Mouse (Mus musculus) adrenal gland, postnatal 10 days (tissue): Measurements from ENCODE around the gene Nop16. TPM values are rescaled to one million over a fixed set of nuclear protein-coding genes. Genes with fewer than 3 reads are reported as not detected.
"Not testable (repeated sequence)": the region's sequence is repeated elsewhere in the genome, so short reads cannot be mapped to it uniquely, and the experiment has no call there.

Experiments
- DNase-seq: peaks from one replicate; pipeline ENCODE4 v3.0.0; 2021; ENCODE audit warnings: mixed read lengths
- long read RNA-seq, 2 experiments: library from polyadenylated mRNA; stranded (forward); transcript quantifications; one replicate each; pipeline ENCODE4 v2.0.0; 2021
- total RNA-seq, 2 experiments: library from RNA; stranded (reverse); gene quantifications; 2 replicates each; pipeline ENCODE4 v1.2.3; 2021

Nop16 gene
- total RNA-seq, result 10 to 100 TPM; 32.4 to 41.0 TPM
- long read RNA-seq, experiment 1, transcript Nop16-201 (5 exons, 1,756 nt), result major isoform, 88 of 91 reads
- long read RNA-seq, experiment 1, partial matches to known transcripts, result 2 of 91 reads
- long read RNA-seq, experiment 1, other reads (novel, unspliced or antisense), result 1 of 91 reads
- long read RNA-seq, experiment 2, transcript Nop16-201 (5 exons, 1,756 nt), result major isoform, 41 of 43 reads
- long read RNA-seq, experiment 2, partial matches to known transcripts, result 2 of 43 reads
- long read RNA-seq, experiment 2, other reads (novel, unspliced or antisense), result 0 of 43 reads

GRCm38 (mm10) chr13:54589996-54590951, at the start of gene Nop16, which contains the start of gene Higd2a:
Gene Nop16 (minus strand): TSS chr13:54590090.
Gene Higd2a (plus strand): TSS chr13:54590207.
- DNase-seq, result peak; percentile 96

DNA sequence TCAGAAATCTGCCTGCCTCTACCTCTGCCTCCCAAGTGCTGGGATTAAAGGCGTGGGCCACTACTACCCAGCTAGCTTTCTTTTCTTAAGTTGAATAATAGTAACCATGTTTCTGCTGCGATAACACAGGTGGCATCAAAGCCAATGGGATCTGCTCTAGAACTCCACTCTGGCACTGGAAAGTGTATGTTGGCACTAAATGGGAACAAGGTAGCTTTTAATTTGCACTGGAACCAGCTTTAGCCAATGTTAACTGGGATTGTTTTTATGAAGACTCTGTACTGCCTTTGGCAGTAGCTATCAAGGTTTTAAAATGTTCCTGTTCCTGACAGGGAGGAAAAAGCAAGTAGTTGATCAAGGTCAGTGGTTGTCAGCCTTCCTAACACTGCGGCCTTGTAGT, 45.1 kb upstream of the Nop16 start:
- DNase-seq, result no peak

- no peak for DNase-seq
Observed at GRCm38 (mm10) chr13:54632731-54633277, 42.9 kb upstream of the Nop16 start.

DNA sequence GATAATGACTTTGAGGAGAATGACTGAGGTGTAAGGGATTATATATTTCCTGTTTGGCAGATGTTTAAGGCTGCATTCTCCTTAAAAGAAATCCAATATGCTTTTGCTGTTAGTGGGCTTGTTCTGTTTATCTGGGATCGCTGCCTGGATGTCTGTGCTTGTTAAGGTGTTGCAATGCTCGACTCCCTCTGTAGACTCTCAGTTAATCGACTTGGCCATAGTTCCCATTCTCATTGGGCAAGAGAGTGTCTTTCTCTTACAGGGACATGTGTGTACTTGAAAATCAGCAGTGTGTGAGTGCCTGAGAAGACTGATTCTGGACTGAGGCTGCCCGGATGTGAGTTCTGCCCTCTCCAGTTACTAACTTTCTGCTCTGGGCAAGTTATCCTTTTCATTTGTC, 39.2 kb upstream of the Nop16 start:
- peak; percentile 50 for DNase-seq

- no peak for DNase-seq
Observed at GRCm38 (mm10) chr13:54621960-54622521, 32.2 kb upstream of the Nop16 start.

- DNase-seq, result peak; percentile 100
Observed at GRCm38 (mm10) chr13:54621155-54621932, 31.5 kb upstream of the Nop16 start, which contains the start of gene Faf2. Gene Faf2 (plus strand): TSS chr13:54621784.

GRCm38 (mm10) chr13:54616998-54617397, 27.1 kb upstream of the Nop16 start:
- no peak for DNase-seq

- DNase-seq, result no peak
Observed at GRCm38 (mm10) chr13:54616307-54616706, 26.4 kb upstream of the Nop16 start.

DNA sequence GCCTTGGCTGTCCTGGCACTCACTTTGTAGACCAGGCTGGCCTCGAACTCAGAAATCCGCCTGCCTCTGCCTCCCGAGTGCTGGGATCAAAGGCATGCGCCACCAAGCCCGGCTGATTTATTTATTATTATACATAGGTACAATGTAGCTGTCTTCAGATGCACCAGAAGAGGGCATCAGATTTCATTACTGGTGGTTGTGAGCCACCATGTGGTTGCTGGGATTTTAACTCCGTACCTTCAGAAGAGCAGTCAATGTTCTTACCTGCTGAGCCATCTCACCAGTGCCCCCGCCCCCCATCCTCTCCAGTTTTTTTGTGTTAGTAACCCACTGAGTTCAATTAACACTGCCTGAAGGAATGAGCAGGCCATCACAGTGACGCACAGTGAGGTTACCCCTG, 23.3 kb upstream of the Nop16 start:
- not testable (repeated sequence) for DNase-seq

- DNase-seq, result peak; percentile 93
Observed at GRCm38 (mm10) chr13:54610972-54611754, 21.3 kb upstream of the Nop16 start, which contains the start of gene Cltb. Gene Cltb (minus strand): TSS chr13:54611344.

- DNase-seq, result peak; percentile 35
Observed at GRCm38 (mm10) chr13:54610613-54610971, 20.7 kb upstream of the Nop16 start.

DNA sequence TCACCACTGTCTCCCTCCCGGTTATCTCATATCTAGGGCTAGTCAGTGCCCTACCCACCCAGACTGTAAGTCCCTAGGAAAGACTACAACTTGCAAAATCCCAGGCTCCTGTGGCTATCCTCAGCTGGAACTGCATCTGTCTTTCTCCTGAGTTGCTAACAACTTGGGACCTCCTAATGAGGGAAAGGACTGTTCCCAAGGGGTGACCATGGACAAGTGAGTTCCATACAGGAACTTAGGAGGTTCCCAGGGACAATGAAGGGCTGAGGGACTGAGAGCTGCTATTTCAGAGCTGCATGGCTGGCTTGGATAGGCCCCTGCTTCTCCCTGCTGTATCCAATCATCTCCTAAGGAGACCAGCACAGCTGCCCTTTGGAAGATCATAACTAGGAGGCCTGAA, 19.4 kb upstream of the Nop16 start:
- DNase-seq, result no peak

- no peak for DNase-seq
Observed at GRCm38 (mm10) chr13:54608666-54609065, 18.8 kb upstream of the Nop16 start.

DNA sequence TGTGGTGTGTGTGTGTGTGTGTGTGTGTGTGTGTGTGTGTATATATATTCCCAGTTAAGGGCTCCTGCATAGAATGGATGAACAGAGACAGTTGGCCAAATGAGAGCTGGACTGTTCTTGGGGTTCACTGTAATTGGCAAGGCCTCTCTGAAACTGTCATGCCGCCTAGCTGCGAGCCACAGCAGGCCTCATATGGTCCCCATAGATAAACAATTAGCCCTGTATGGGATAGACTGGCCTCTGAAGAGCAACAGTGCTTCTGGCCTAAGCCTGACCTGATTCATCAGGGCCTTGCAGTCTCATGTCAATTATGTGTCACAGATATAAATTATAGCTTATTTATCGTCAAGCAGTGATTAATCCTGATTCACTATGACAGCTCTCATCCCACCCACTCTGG, 18.1 kb upstream of the Nop16 start:
- no peak for DNase-seq

DNA sequence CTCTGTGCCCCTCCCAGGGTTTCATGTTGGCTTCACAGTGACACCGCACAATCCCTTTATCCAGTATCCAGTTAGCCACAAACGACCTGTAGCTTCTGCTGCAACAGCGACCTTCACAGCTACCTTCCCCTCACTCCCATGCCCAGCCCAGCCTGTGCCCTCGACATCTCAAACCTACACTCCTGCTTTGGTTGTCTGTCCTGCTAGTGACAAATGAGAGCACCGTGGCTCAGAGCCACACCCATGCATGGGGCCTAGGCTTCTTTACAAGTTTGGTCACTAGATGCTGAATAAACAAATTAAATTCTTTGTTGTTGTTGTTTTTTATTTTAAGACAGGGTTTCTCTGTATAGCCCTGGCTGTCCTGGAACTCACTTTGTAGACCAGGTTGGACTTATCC, 17.3 kb upstream of the Nop16 start:
- no peak for DNase-seq

- no peak for DNase-seq
Observed at GRCm38 (mm10) chr13:54605426-54605825, 15.5 kb upstream of the Nop16 start.

- no peak for DNase-seq
Observed at GRCm38 (mm10) chr13:54604221-54604620, 14.3 kb upstream of the Nop16 start.

DNA sequence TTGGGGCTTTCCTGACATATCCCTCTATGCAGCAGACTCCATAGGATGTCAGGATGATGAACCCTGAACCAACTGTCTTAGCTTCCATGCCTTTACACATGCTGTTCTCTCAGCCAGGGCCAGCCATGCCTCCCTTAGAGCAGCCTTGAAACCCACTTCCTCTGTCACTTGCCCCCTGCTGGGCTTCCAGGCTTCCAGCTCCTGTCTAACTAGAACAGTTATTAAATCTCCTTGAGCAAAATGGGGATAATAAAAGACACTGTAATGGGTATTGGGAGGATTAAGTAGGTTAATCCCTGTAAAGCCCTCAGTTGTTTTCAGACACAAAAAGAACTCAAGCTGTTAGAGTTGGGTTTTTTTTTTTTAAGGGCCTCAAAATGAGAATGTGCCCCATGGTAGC, 13.6 kb upstream of the Nop16 start:
- DNase-seq, result no peak

- DNase-seq, result no peak
Observed at GRCm38 (mm10) chr13:54602639-54603111, 12.8 kb upstream of the Nop16 start.

GRCm38 (mm10) chr13:54598622-54599143, 8.8 kb upstream of the Nop16 start:
- DNase-seq, result no peak
